Mouse (Mus musculus) kidney, adult 2 months (tissue): ENCODE results near the gene Chst11.

Experiments
- CTCF ChIP-seq: fragments of 200-500 bp; conservative IDR thresholded peaks from 2 replicates; pipeline ENCODE4 v1.5.1; 2011; ENCODE audit warnings: low read depth, mild to moderate bottlenecking, control low read depth, low read length, moderate library complexity, mixed read lengths; ENCODE audit not compliant: insufficient read depth, insufficient read length
- POLR2A ChIP-seq: fragments of 200-500 bp; IDR thresholded peaks from one replicate; pipeline ENCODE4 v1.6.1; 2011; ENCODE audit warnings: low read depth, low read length, control low read depth

- TF ChIP-seq CTCF: no peak
- no peak for TF ChIP-seq POLR2A
These were observed 165.3 kb downstream of the Chst11 start for GRCm38 (mm10) chr10:83150587-83150986.
